Mouse (Mus musculus) midbrain, embryonic 11.5 days (tissue): ENCODE measurements around the gene Usp4. TPM values are rescaled to one million over a fixed set of nuclear protein-coding genes. Genes with fewer than 3 reads are reported as not detected.

Experiments used
- ATAC-seq: fragments of 200-750 bp; cut with Nextera tagmentation; 2 replicates; pipeline ENCODE4 v1.8.0; 2017; ENCODE audit warnings: moderate TSS enrichment, moderate library complexity; ENCODE audit not compliant: low FRiP score
- DNase-seq: peaks from one replicate; pipeline ENCODE4 v3.0.0; 2015; ENCODE audit warnings: low spot score; ENCODE audit errors: missing footprints
- H3K27ac ChIP-seq: fragments of 300-500 bp; sonication (generic); 2 replicates; pipeline ENCODE4 v1.5.1; 2014; ENCODE audit warnings: low read depth, low read length
- H3K27me3 ChIP-seq: fragments of 300-500 bp; sonication (generic); 2 replicates; pipeline ENCODE4 v1.6.1; 2014; ENCODE audit warnings: mild to moderate bottlenecking, low read length, moderate library complexity, mixed read lengths; ENCODE audit not compliant: control insufficient read depth, insufficient read depth
- H3K36me3 ChIP-seq: fragments of 300-500 bp; sonication (generic); 2 replicates; pipeline ENCODE4 v1.6.1; 2014; ENCODE audit warnings: mild to moderate bottlenecking, low read length, moderate library complexity, mixed read lengths; ENCODE audit not compliant: control insufficient read depth, insufficient read depth
- H3K4me1 ChIP-seq: fragments of 300-500 bp; sonication (generic); 2 replicates; pipeline ENCODE4 v1.6.1; 2014; ENCODE audit warnings: low read length; ENCODE audit not compliant: control insufficient read depth, insufficient read depth
- H3K4me2 ChIP-seq: fragments of 300-500 bp; sonication (generic); 2 replicates; pipeline ENCODE4 v1.6.1; 2014; ENCODE audit warnings: mild to moderate bottlenecking, moderate library complexity
- H3K4me3 ChIP-seq: fragments of 300-500 bp; sonication (generic); 2 replicates; pipeline ENCODE4 v1.5.1; 2014; ENCODE audit warnings: low read depth, low read length
- H3K9ac ChIP-seq: fragments of 300-500 bp; sonication (generic); 2 replicates; pipeline ENCODE4 v1.6.1; 2014; ENCODE audit warnings: low read length
- H3K9me3 ChIP-seq: fragments of 300-500 bp; sonication (generic); 2 replicates; pipeline ENCODE4 v1.6.1; 2016; ENCODE audit warnings: low read length; ENCODE audit not compliant: control insufficient read depth
- WGBS: fragments of 180-500 bp; shearing (Covaris S2); extraction: QIAGEN DNeasy Blood & Tissue Kit; methylation state at CpG from one replicate; pipeline ENCODE4 v1.1.7; 2014; 5-methylcytosine and 5-hydroxymethylcytosine counted together
- polyA plus RNA-seq: library from polyadenylated mRNA; unstranded; fragments of >200 nt; fragmentation: Nextera tagmentation; extraction: Ambion mirVana; gene quantifications from 2 replicates; pipeline ENCODE4 v1.2.1, GENCODE M21; 2014

Gene Usp4
- polyA plus RNA-seq, 1 experiment from 2014 or later, result 130 TPM

GRCm38 (mm10) chr9:108428384-108428783 lies 80.7 kb downstream of the Usp4 start, which contains the start of gene Ccdc36:
Ccdc36 (minus strand) TSS chr9:108428484.
- no peak for DNase-seq
- 0 out of 2 replicates have a peak, but pooled peaks cover 2% of the 10 kb centered on the region for H3K4me1 ChIP-seq
- no peak within 1 kb of the TSS for H3K27ac ChIP-seq
- no peaks in the 10 kb centered on the region for H3K36me3 ChIP-seq
- H3K9ac ChIP-seq, result no peak within 1 kb of the TSS
- no peaks in the 10 kb centered on the region for H3K9me3 ChIP-seq
- no peak within 1 kb of the TSS for H3K4me3 ChIP-seq
- no peaks in the 10 kb centered on the region for H3K27me3 ChIP-seq
- no peak for ATAC-seq
- H3K4me2 ChIP-seq, result no peak within 1 kb of the TSS

GRCm38 (mm10) chr9:108431431-108432067 lies 83.9 kb downstream of the Usp4 start:
- WGBS, result 55% methylated on average over 32 of the region's 32 CpGs
- DNase-seq (no peak), ATAC-seq (peak; percentile 55; the same call in 1 of the 2 replicates)
- Histone ChIP-seq H3K36me3 (no peaks in the 10 kb centered on the region), H3K9me3 (no peaks in the 10 kb centered on the region; the same call in 1 of the 2 replicates), H3K4me2 (peak overlapping the region; percentile 36), H3K9ac (0 out of 2 replicates have a peak overlapping the region, but pooled peaks have one; percentile 24), H3K27ac (no peak overlapping the region), H3K27me3 (no peaks in the 10 kb centered on the region), H3K4me3 (peak overlapping the region; percentile 16; the same call in 1 of the 2 replicates), H3K4me1 (peaks cover 6% of the 10 kb centered on the region; the same call in 1 of the 2 replicates)

- Histone ChIP-seq H3K4me3 (no peak within 1 kb of the TSS), H3K4me1 (peaks cover 6% of the 10 kb centered on the region; the same call in 1 of the 2 replicates), H3K27me3 (no peaks in the 10 kb centered on the region), H3K4me2 (no peak within 1 kb of the TSS), H3K27ac (no peak within 1 kb of the TSS), H3K9ac (0 out of 2 replicates have a peak within 1 kb of the TSS, but pooled peaks have one; percentile 20), H3K9me3 (no peaks in the 10 kb centered on the region; the same call in 1 of the 2 replicates), H3K36me3 (no peaks in the 10 kb centered on the region)
- WGBS, result 37% methylated on average over 3 of the region's 3 CpGs
- ATAC-seq (no peak), DNase-seq (no peak)
These were observed 88.5 kb downstream of the Usp4 start, which contains the start of gene BC048562 for GRCm38 (mm10) chr9:108436182-108436581. BC048562 (plus strand) TSS chr9:108436482.

GRCm38 (mm10) chr9:108439176-108439575 lies 91.5 kb downstream of the Usp4 start:
- no peak for ATAC-seq
- WGBS, result 85% methylated on average over 6 of the region's 6 CpGs
- Histone ChIP-seq H3K4me3 (no peak overlapping the region), H3K9ac (no peak overlapping the region), H3K4me1 (peaks cover 4% of the 10 kb centered on the region; the same call in 1 of the 2 replicates), H3K9me3 (no peaks in the 10 kb centered on the region; the same call in 1 of the 2 replicates), H3K27ac (no peak overlapping the region), H3K27me3 (no peaks in the 10 kb centered on the region), H3K4me2 (no peak overlapping the region), H3K36me3 (no peaks in the 10 kb centered on the region)
- DNase-seq, result no peak

- WGBS, result 83% methylated on average over 5 of the region's 5 CpGs
- no peak overlapping the region for H3K27ac ChIP-seq
- no peak overlapping the region for H3K4me2 ChIP-seq
- no peak for DNase-seq
- ATAC-seq, result no peak
- no peaks in the 10 kb centered on the region; the same call in 1 of the 2 replicates for H3K9me3 ChIP-seq
- no peaks in the 10 kb centered on the region for H3K27me3 ChIP-seq
- no peak overlapping the region for H3K4me3 ChIP-seq
- no peaks in the 10 kb centered on the region for H3K36me3 ChIP-seq
- H3K9ac ChIP-seq, result no peak overlapping the region
- H3K4me1 ChIP-seq, result peaks cover 4% of the 10 kb centered on the region; the same call in 1 of the 2 replicates
These were observed 92.8 kb downstream of the Usp4 start for GRCm38 (mm10) chr9:108440485-108440884.

- Histone ChIP-seq H3K4me3 (no peak overlapping the region), H3K27me3 (no peaks in the 10 kb centered on the region), H3K9me3 (no peaks in the 10 kb centered on the region), H3K4me2 (no peak overlapping the region), H3K9ac (no peak overlapping the region), H3K4me1 (peaks cover under 1% of the 10 kb centered on the region; the same call in 1 of the 2 replicates), H3K36me3 (no peaks in the 10 kb centered on the region), H3K27ac (no peak overlapping the region)
- DNase-seq (peak; percentile 49), ATAC-seq (no peak)
- 93% methylated on average over 11 of the region's 11 CpGs for WGBS
These were observed 93.7 kb downstream of the Usp4 start for GRCm38 (mm10) chr9:108441236-108441919.

Other genes starting within 250 kb of the Usp4 start
- 2.4 TPM in 2 replicates for gene Bsn, start 157.5 kb upstream of the Usp4 start, polyA plus RNA-seq
- 48.8 and 55.2 TPM in 2 replicates for gene Dag1, start 83.9 kb upstream of the Usp4 start, polyA plus RNA-seq
- 61.2 and 64.0 TPM in 2 replicates for gene Nicn1, start 57.4 kb upstream of the Usp4 start, polyA plus RNA-seq
- 24.2 and 27.1 TPM in 2 replicates for gene Amt, start 51.0 kb upstream of the Usp4 start, polyA plus RNA-seq
- 278 and 298 TPM in 2 replicates for gene Rhoa, start 41.7 kb upstream of the Usp4 start, polyA plus RNA-seq
- gene Tcta, start 41.7 kb upstream of the Usp4 start, polyA plus RNA-seq, result 30.8 and 34.6 TPM in 2 replicates
- 796 and 834 TPM in 2 replicates for gene Gpx1, start 8.9 kb upstream of the Usp4 start, polyA plus RNA-seq
- 1.2 and 1.4 TPM in 2 replicates for gene 1700102P08Rik, start 45.0 kb downstream of the Usp4 start, polyA plus RNA-seq
- 0.89 and 1.6 TPM in 2 replicates for gene Ccdc36, start 80.6 kb downstream of the Usp4 start, polyA plus RNA-seq
- not detected in 2 replicates for gene BC048562, start 88.6 kb downstream of the Usp4 start, polyA plus RNA-seq
- 48.1 and 48.6 TPM in 2 replicates for gene Ccdc71, start 112.7 kb downstream of the Usp4 start, polyA plus RNA-seq
- 34.4 and 36.2 TPM in 2 replicates for gene Klhdc8b, start 113.7 kb downstream of the Usp4 start, polyA plus RNA-seq
- 20.1 and 21.4 TPM in 2 replicates for gene Lamb2, start 131.9 kb downstream of the Usp4 start, polyA plus RNA-seq
- gene Usp19, start 142.7 kb downstream of the Usp4 start, polyA plus RNA-seq, result 62.2 and 63.0 TPM in 2 replicates
- gene Qars, start 159.9 kb downstream of the Usp4 start, polyA plus RNA-seq, result 103 TPM in 2 replicates
- 160 and 175 TPM in 2 replicates for gene Qrich1, start 169.0 kb downstream of the Usp4 start, polyA plus RNA-seq
- 182 and 186 TPM in 2 replicates for gene Impdh2, start 212.4 kb downstream of the Usp4 start, polyA plus RNA-seq
- 51.7 and 51.9 TPM in 2 replicates for gene Ndufaf3, start 219.6 kb downstream of the Usp4 start, polyA plus RNA-seq
- 158 and 172 TPM in 2 replicates for gene Dalrd3, start 222.0 kb downstream of the Usp4 start, polyA plus RNA-seq
- 117 and 132 TPM in 2 replicates for gene Wdr6, start 230.9 kb downstream of the Usp4 start, polyA plus RNA-seq
- gene P4htm, start 249.8 kb downstream of the Usp4 start, polyA plus RNA-seq, result 7.2 and 9.8 TPM in 2 replicates